Mouse (Mus musculus) stomach, embryonic 15.5 days (tissue): ENCODE measurements around the gene Mpdz. TPM values are rescaled to one million over a fixed set of nuclear protein-coding genes. Genes with fewer than 3 reads are reported as not detected.

Source experiments
- ATAC-seq: fragments of 200-750 bp; cut with Nextera tagmentation; 2 replicates; pipeline ENCODE4 v1.8.0; 2017; ENCODE audit warnings: low read depth, moderate number of reproducible peaks, moderate TSS enrichment; ENCODE audit not compliant: insufficient read depth, low FRiP score
- H3K27ac ChIP-seq: fragments of 300-500 bp; sonication (generic); 2 replicates; pipeline ENCODE4 v1.5.1; 2015; ENCODE audit warnings: mild to moderate bottlenecking, inconsistent platforms
- H3K27me3 ChIP-seq: fragments of 300-500 bp; sonication (generic); replicated peaks from 2 replicates; pipeline ENCODE4 v1.6.1; 2015; ENCODE audit warnings: inconsistent platforms
- H3K36me3 ChIP-seq: fragments of 300-500 bp; sonication (generic); 2 replicates; pipeline ENCODE4 v1.6.1; 2015; ENCODE audit warnings: inconsistent platforms
- H3K4me1 ChIP-seq: fragments of 300-500 bp; sonication (generic); 2 replicates; pipeline ENCODE4 v1.6.1; 2015; ENCODE audit warnings: inconsistent platforms
- H3K4me2 ChIP-seq: fragments of 300-500 bp; sonication (generic); 2 replicates; pipeline ENCODE4 v1.6.1; 2015; ENCODE audit warnings: mild to moderate bottlenecking, inconsistent platforms
- H3K4me3 ChIP-seq: fragments of 300-500 bp; sonication (generic); replicated peaks from 2 replicates; pipeline ENCODE4 v1.5.1; 2015; ENCODE audit warnings: inconsistent platforms
- H3K9ac ChIP-seq: fragments of 300-500 bp; sonication (generic); 2 replicates; pipeline ENCODE4 v1.6.1; 2015; ENCODE audit warnings: inconsistent platforms
- H3K9me3 ChIP-seq: fragments of 300-500 bp; sonication (generic); 2 replicates; pipeline ENCODE4 v1.6.1; 2016; ENCODE audit warnings: inconsistent platforms
- WGBS: fragments of 180-500 bp; shearing (Covaris S2); methylation state at CpG from one replicate; pipeline ENCODE4 v1.1.7; 2015; 5-methylcytosine and 5-hydroxymethylcytosine counted together
- polyA plus RNA-seq: library from polyadenylated mRNA; unstranded; fragments of >200 nt; fragmentation: Nextera tagmentation; extraction: Ambion mirVana; gene quantifications from 2 replicates; pipeline ENCODE4 v1.2.1, GENCODE M21; 2015

Gene Mpdz
- polyA plus RNA-seq, 1 experiment from 2014 or later, result 21.0 TPM

DNA sequence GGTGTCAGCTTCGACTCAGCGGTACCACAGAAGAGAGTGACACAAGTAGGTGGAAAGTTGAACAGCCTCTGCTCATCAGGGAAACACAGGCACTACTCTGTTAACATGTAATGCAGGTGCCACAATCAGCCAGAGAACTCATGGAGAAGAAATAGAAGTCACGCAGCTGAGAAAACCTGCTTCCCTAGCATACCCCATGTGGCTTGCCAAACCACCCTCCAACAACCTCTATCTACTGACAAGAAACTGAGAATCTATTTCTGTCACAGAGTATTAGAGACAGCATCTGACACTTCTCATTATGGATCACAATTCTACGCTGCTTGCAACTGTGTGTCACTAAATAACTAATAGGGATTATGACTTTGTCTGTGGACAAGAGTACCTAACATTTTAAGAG, 70.3 kb downstream of the Mpdz start:
- H3K9me3 ChIP-seq, result no peaks in the 10 kb centered on the region
- H3K27me3 ChIP-seq, result no peaks in the 10 kb centered on the region
- H3K4me2 ChIP-seq, result no peak overlapping the region
- no peaks in the 10 kb centered on the region for H3K36me3 ChIP-seq
- ATAC-seq, result no peak
- H3K9ac ChIP-seq, result no peak overlapping the region
- H3K27ac ChIP-seq, result no peak overlapping the region
- H3K4me1 ChIP-seq, result no peaks in the 10 kb centered on the region
- 91% methylated on average over 4 of the region's 4 CpGs for WGBS
- H3K4me3 ChIP-seq, result no peak overlapping the region

DNA sequence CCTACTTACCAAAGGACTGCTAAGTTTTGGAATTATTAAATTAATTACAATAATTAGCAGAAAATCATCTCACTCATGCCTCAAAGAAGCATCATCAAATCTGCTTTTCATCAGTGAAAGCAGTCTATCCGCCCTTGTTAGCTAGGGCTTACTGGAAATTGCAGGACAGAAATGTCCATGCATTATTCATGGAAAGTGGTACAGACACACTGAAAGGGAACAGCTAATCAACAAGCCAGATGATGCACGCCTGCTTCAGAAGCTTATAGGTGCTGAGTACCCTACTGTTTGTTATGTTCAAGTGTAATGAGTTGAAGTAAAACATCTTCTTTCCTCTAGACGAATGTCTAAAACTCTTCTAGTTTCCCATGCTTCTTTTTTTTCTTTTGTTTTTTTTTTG, 91.2 kb downstream of the Mpdz start:
- no peaks in the 10 kb centered on the region for H3K4me1 ChIP-seq
- no peak overlapping the region for H3K27ac ChIP-seq
- H3K36me3 ChIP-seq, result peaks cover 5% of the 10 kb centered on the region; the same call in 1 of the 2 replicates
- ATAC-seq, result no peak
- WGBS, result 88% methylated on average over 3 of the region's 3 CpGs
- H3K4me3 ChIP-seq, result no peak overlapping the region
- no peaks in the 10 kb centered on the region for H3K9me3 ChIP-seq
- no peaks in the 10 kb centered on the region for H3K27me3 ChIP-seq
- H3K9ac ChIP-seq, result no peak overlapping the region
- no peak overlapping the region for H3K4me2 ChIP-seq

- Histone ChIP-seq H3K36me3 (peaks cover 10% of the 10 kb centered on the region), H3K4me3 (no peak overlapping the region)
These were observed 94.0 kb downstream of the Mpdz start for GRCm38 (mm10) chr4:81348646-81349045.

GRCm38 (mm10) chr4:81345141-81345540, 97.5 kb downstream of the Mpdz start:
- Histone ChIP-seq H3K9ac (no peak overlapping the region), H3K9me3 (no peaks in the 10 kb centered on the region), H3K4me1 (no peaks in the 10 kb centered on the region), H3K27me3 (no peaks in the 10 kb centered on the region), H3K4me2 (no peak overlapping the region), H3K36me3 (peaks cover 10% of the 10 kb centered on the region), H3K4me3 (no peak overlapping the region), H3K27ac (no peak overlapping the region)
- WGBS, result 74% methylated on average over 3 of the region's 3 CpGs
- no peak for ATAC-seq

More at GRCm38 (mm10) chr4:81348646-81349045, 94.0 kb downstream of the Mpdz start:
- Histone ChIP-seq H3K27me3 (no peaks in the 10 kb centered on the region), H3K9ac (no peak overlapping the region), H3K4me2 (no peak overlapping the region), H3K27ac (no peak overlapping the region), H3K9me3 (no peaks in the 10 kb centered on the region), H3K4me1 (no peaks in the 10 kb centered on the region)
- 71% methylated on average over 7 of the region's 7 CpGs for WGBS
- ATAC-seq, result no peak

GRCm38 (mm10) chr4:81333628-81333991, 109.0 kb downstream of the Mpdz start:
- peak; percentile 83 for ATAC-seq
- Histone ChIP-seq H3K9me3 (no peaks in the 10 kb centered on the region), H3K4me1 (peaks cover 4% of the 10 kb centered on the region; the same call in 1 of the 2 replicates), H3K4me3 (no peak overlapping the region), H3K36me3 (no peaks in the 10 kb centered on the region), H3K4me2 (no peak overlapping the region), H3K9ac (no peak overlapping the region), H3K27ac (peak overlapping the region; percentile 48; the same call in 1 of the 2 replicates), H3K27me3 (no peaks in the 10 kb centered on the region)
- WGBS, result 59% methylated on average over 2 of the region's 2 CpGs

DNA sequence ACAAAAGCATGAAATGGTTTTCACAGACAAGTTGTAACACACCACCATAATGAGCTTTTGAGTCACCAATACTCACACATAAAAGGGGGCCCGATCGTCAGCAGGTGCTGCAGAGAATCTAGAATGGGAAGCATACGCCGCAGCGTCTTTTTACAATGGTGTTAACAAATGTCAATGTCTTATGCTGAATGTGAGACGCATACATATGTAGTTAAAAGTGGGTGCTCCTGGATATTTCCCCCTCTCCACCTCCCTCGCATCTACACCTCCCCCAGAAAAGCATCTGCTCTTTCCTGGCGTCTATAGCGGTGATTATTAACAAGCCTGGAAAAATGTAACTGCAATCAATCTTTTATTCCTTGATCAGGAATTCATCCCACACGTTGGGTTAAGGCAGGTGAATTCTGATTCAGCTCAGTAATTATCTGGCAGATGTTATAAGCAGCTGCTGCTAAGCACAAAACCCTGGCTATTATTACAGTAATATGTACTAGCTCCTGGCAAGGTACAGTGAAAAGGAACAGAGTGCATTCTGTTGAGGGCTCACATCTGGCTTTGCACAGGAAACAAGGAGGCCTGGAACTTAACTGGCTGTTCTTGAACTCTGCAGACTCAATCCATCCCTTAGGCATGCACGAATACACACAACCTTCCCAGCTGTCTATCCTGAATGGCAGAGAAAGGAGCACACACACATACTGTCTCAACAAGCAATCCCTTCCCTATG, 109.6 kb downstream of the Mpdz start:
- no peaks in the 10 kb centered on the region for H3K9me3 ChIP-seq
- peak; percentile 74; the same call in 1 of the 2 replicates for ATAC-seq
- 0 out of 2 replicates have a peak overlapping the region, but pooled peaks have one; percentile 1 for H3K27ac ChIP-seq
- 57% methylated on average over 11 of the region's 11 CpGs for WGBS
- H3K9ac ChIP-seq, result no peak overlapping the region
- H3K4me3 ChIP-seq, result no peak overlapping the region
- H3K4me1 ChIP-seq, result peaks cover 4% of the 10 kb centered on the region; the same call in 1 of the 2 replicates
- no peaks in the 10 kb centered on the region for H3K36me3 ChIP-seq
- H3K27me3 ChIP-seq, result no peaks in the 10 kb centered on the region
- H3K4me2 ChIP-seq, result no peak overlapping the region

DNA sequence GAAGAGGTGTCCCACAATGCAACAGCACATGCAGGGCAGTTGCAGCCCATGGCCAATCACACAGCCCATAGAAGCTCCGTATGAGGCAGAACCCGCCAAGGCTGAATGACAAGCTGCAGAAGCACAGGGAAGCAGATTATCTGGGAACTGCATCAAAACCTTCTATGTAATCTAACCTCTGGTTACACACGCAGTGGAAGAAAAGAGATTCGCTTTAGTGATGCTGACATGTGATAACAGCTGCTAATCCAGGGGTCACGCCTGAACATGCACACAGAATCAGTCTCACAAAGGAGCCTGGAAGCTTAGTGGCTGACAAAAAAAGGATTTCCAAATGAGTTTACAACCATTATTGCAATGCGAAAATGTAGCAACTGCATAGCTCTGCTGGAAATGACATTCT, 110.2 kb downstream of the Mpdz start:
- Histone ChIP-seq H3K9me3 (no peaks in the 10 kb centered on the region), H3K9ac (no peak overlapping the region), H3K4me2 (no peak overlapping the region), H3K27me3 (no peaks in the 10 kb centered on the region), H3K4me3 (no peak overlapping the region), H3K36me3 (no peaks in the 10 kb centered on the region), H3K4me1 (peaks cover 4% of the 10 kb centered on the region; the same call in 1 of the 2 replicates), H3K27ac (peak overlapping the region; percentile 22; the same call in 1 of the 2 replicates)
- 58% methylated on average over 6 of the region's 6 CpGs for WGBS
- ATAC-seq, result no peak

GRCm38 (mm10) chr4:81327694-81328093, 114.9 kb downstream of the Mpdz start:
- no peaks in the 10 kb centered on the region for H3K36me3 ChIP-seq
- H3K4me3 ChIP-seq, result no peak overlapping the region
- no peak for ATAC-seq
- no peak overlapping the region for H3K27ac ChIP-seq
- H3K4me1 ChIP-seq, result peaks cover 4% of the 10 kb centered on the region; the same call in 1 of the 2 replicates
- no peaks in the 10 kb centered on the region for H3K9me3 ChIP-seq
- 86% methylated on average over 2 of the region's 2 CpGs for WGBS
- H3K27me3 ChIP-seq, result no peaks in the 10 kb centered on the region
- no peak overlapping the region for H3K4me2 ChIP-seq
- no peak overlapping the region for H3K9ac ChIP-seq

- WGBS, result 76% methylated on average over 4 of the region's 4 CpGs
- H3K27me3 ChIP-seq, result no peaks in the 10 kb centered on the region
- H3K9ac ChIP-seq, result no peak overlapping the region
- H3K4me1 ChIP-seq, result no peaks in the 10 kb centered on the region
- no peak for ATAC-seq
- no peak overlapping the region for H3K4me3 ChIP-seq
- no peaks in the 10 kb centered on the region for H3K9me3 ChIP-seq
- no peaks in the 10 kb centered on the region for H3K36me3 ChIP-seq
- no peak overlapping the region for H3K27ac ChIP-seq
- H3K4me2 ChIP-seq, result no peak overlapping the region
These were observed 118.8 kb downstream of the Mpdz start for GRCm38 (mm10) chr4:81323853-81324252.

GRCm38 (mm10) chr4:81322232-81322631, 120.4 kb downstream of the Mpdz start:
- Histone ChIP-seq H3K27me3 (no peaks in the 10 kb centered on the region), H3K4me2 (no peak overlapping the region), H3K9ac (no peak overlapping the region), H3K9me3 (no peaks in the 10 kb centered on the region), H3K4me3 (no peak overlapping the region), H3K27ac (no peak overlapping the region), H3K4me1 (no peaks in the 10 kb centered on the region), H3K36me3 (no peaks in the 10 kb centered on the region)
- no peak for ATAC-seq
- 79% methylated on average over 3 of the region's 3 CpGs for whole genome bisulfite sequencing

DNA sequence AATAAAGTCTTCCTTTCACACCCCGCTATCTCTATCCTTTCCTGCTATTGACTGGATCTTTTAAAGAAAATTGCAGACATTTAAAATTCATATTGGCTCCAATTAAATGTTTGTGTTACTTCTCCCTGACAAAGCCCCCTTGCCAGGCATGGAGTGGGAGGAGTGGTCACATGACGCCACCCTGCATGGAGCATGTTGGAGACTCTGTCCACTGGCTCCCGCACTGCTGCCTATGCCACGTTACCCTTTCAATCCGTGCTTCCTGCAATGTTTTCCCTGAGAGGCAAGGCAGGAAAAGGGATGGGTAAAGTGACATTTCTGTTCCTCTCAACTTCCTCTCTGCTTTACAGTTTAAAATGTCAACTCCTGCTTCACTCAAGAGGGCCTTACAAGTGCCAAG, 128.0 kb downstream of the Mpdz start:
- Histone ChIP-seq H3K4me3 (no peak overlapping the region), H3K9ac (no peak overlapping the region), H3K36me3 (no peaks in the 10 kb centered on the region), H3K27me3 (no peaks in the 10 kb centered on the region), H3K27ac (no peak overlapping the region), H3K4me2 (no peak overlapping the region), H3K9me3 (no peaks in the 10 kb centered on the region), H3K4me1 (no peaks in the 10 kb centered on the region)
- 72% methylated on average over 5 of the region's 5 CpGs for WGBS
- ATAC-seq, result no peak

GRCm38 (mm10) chr4:81313246-81313645, 129.4 kb downstream of the Mpdz start:
- Histone ChIP-seq H3K27ac (no peak overlapping the region), H3K4me3 (no peak overlapping the region), H3K4me2 (no peak overlapping the region), H3K9me3 (no peaks in the 10 kb centered on the region), H3K27me3 (no peaks in the 10 kb centered on the region), H3K4me1 (no peaks in the 10 kb centered on the region), H3K9ac (no peak overlapping the region), H3K36me3 (no peaks in the 10 kb centered on the region)
- WGBS, result 66% methylated on average over 4 of the region's 4 CpGs
- ATAC-seq, result no peak

DNA sequence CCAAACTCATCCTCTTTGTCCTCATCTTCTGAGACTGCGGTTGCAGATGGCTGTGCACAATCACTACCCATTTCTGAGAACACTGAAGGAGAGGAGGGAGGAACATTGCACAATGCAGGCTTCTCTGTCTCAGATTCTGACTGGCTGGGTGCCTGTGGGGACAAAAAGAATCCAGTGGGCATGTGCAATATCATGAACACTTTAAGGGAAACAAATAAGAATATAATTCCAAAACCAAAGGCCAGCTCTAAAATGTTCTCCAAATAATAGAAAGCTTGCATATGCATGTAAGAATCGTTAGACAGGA, 132.5 kb downstream of the Mpdz start:
- no peaks in the 10 kb centered on the region for H3K27me3 ChIP-seq
- H3K4me3 ChIP-seq, result no peak overlapping the region
- 72% methylated on average over 2 of the region's 2 CpGs for WGBS
- ATAC-seq, result no peak
- H3K9me3 ChIP-seq, result no peaks in the 10 kb centered on the region
- H3K9ac ChIP-seq, result no peak overlapping the region
- no peak overlapping the region for H3K27ac ChIP-seq
- H3K36me3 ChIP-seq, result peaks cover 6% of the 10 kb centered on the region; the same call in 1 of the 2 replicates
- H3K4me2 ChIP-seq, result no peak overlapping the region
- no peaks in the 10 kb centered on the region for H3K4me1 ChIP-seq
